Mouse (Mus musculus): ENCODE results near the gene Gm10553. TPM values are rescaled to one million over a fixed set of nuclear protein-coding genes. Genes with fewer than 3 reads are reported as not detected.
"Not testable (repeated sequence)": the region's sequence is repeated elsewhere in the genome, so short reads cannot be mapped to it uniquely, and the experiment has no call there.

Gm10553 gene
- total RNA-seq, 2 experiments from 2014 or later = not detected

GRCm38 (mm10) chr1:85114666-85115402 lies 14.9 kb downstream of the Gm10553 start:
- H3K4me3 ChIP-seq; DNase-seq; H3K27ac ChIP-seq; intact Hi-C loops (cut with DNase I): not testable (repeated sequence)
- peak; percentile 47 for TF ChIP-seq CTCF (IDR thresholded peaks at IDR 0.05)

DNA sequence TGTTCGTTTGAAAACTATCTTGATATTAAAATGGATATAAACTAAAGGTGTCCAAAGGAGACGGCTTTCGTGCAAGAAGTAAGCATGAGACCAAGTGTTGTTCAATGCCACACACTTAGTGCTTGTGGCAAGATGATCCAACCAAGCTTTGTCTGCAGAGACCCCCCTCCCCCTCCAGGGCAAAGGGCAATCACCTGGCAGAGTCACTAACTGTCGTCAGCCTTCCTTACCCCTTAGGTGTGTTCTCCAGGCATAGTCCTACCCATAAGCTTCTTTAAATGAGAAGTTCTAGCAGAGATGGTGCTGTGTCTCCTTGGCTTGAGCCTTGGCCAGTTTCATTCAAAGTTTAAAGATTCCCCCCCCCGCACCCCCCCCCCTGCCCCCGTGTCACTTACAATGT lies 17.6 kb downstream of the Gm10553 start:
- DNase-seq; intact Hi-C loops (cut with DNase I); H3K27ac ChIP-seq; H3K4me3 ChIP-seq: not testable (repeated sequence)

- DNase-seq; H3K27ac ChIP-seq; intact Hi-C loops (cut with DNase I); H3K4me3 ChIP-seq: not testable (repeated sequence)
Observed at GRCm38 (mm10) chr1:85118341-85118740, 18.4 kb downstream of the Gm10553 start.

DNA sequence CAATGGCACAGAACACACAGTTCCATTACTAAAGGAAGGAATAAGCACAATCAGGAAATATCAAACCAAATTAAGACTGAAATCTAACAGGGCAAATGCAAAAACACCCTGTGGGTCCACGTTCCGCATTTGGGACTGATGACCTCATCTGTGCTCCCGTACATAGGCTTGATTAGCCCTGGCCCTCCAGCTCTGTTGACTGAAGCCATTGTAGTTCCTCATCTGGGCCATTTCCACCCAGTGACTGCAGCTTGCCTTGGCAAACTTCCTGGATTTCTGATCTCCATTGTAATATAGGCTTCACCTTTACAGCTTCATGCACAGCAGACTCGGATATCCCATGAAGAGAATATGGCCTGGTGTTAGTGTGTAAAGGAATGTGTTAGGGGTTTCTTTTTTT lies 21.9 kb downstream of the Gm10553 start:
- DNase-seq; intact Hi-C loops (cut with DNase I); H3K27ac ChIP-seq; H3K4me3 ChIP-seq: not testable (repeated sequence)

GRCm38 (mm10) chr1:85133671-85134070 lies 33.7 kb downstream of the Gm10553 start:
- H3K27ac ChIP-seq; DNase-seq; intact Hi-C loops (cut with DNase I); H3K4me3 ChIP-seq: not testable (repeated sequence)

Other genes starting within 250 kb of the Gm10553 start
- under 1 TPM in 1 of 2 experiments, not detected in 1; 0.20 TPM for gene Slc16a14, start 165.0 kb upstream of the Gm10553 start, total RNA-seq (2021)
- gene A530032D15Rik, start 9.7 kb downstream of the Gm10553 start, total RNA-seq (2021) = not detected
- under 1 TPM in 1 of 2 experiments, not detected in 1; 0.46 TPM for gene C130026I21Rik, start 170.4 kb downstream of the Gm10553 start, total RNA-seq (2021)